Mouse (Mus musculus) cortical plate, adult 2 months (tissue): ENCODE results near the gene Bicc1. TPM values are rescaled to one million over a fixed set of nuclear protein-coding genes. Genes with fewer than 3 reads are reported as not detected.
A peak's percentile ranks its signal among the peaks of the same experiment; 100 is the strongest.

Experiments
- H3K27ac ChIP-seq: fragments of 200-500 bp; 2 replicates; pipeline ENCODE4 v1.5.1; 2012; ENCODE audit warnings: low read length, control low read depth, inconsistent platforms; ENCODE audit not compliant: insufficient read depth
- H3K4me1 ChIP-seq: fragments of 200-500 bp; 2 replicates; pipeline ENCODE4 v1.6.1; 2011; ENCODE audit warnings: low read length; ENCODE audit not compliant: control insufficient read depth, insufficient read depth
- H3K4me3 ChIP-seq: fragments of 200-500 bp; 2 replicates; pipeline ENCODE4 v1.5.1; 2011; ENCODE audit warnings: mild to moderate bottlenecking, low read length, control low read depth; ENCODE audit not compliant: insufficient read depth
- CTCF ChIP-seq: fragments of 200-500 bp; IDR thresholded peaks from 2 replicates; pipeline ENCODE4 v1.5.1; 2011; ENCODE audit warnings: mild to moderate bottlenecking, control low read depth, low read length; ENCODE audit not compliant: insufficient read depth; ENCODE audit errors: extremely low read depth
- POLR2A ChIP-seq: fragments of 200-500 bp; IDR thresholded peaks from 2 replicates; pipeline ENCODE4 v1.6.1; 2011; ENCODE audit warnings: mild to moderate bottlenecking, low read length, control low read depth; ENCODE audit not compliant: insufficient read depth; ENCODE audit errors: extremely low read depth
- polyA plus RNA-seq: library from polyadenylated mRNA; depleted of rRNA; stranded (reverse); fragments of >200 nt; gene quantifications from 2 replicates; pipeline ENCODE4 v1.2.3, GENCODE M21; 2012

Bicc1 gene
- polyA plus RNA-seq, 1 experiment, result 4.1 TPM

DNA sequence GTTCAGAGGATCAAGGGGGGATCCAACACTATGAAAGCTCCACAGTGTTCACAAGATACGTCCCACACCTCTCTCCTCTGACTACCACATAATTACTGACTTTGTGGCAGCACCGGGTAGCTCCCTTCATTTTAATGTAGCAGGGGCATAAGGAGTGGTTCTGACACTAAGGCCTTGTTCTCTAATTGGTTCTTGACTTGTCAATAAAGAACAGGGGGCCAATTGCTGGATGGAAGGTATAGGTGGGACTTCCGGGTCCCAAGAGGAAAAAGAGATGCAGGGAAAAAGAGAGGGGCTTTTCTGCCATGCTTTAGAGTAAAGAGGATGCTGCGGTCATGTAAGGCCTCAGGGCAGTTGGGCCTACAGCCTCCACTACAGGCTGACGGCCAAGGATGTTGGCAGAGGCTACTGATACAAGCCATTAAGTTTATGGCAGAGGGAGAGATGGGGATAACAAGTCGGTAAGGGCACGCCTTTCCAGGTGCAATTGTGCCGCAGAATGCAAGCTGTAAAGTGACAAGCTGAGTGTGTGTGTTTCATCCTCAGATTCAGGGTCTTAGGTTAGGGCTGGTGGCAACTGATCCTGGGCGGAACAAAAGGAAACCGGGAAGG is 108.7 kb downstream of the Bicc1 start:
- TF ChIP-seq POLR2A (no peak), CTCF (no peak)
- H3K27ac ChIP-seq, result no peak overlapping the region
- no peak overlapping the region for H3K4me3 ChIP-seq
- H3K4me1 ChIP-seq, result no peaks in the 10 kb centered on the region

DNA sequence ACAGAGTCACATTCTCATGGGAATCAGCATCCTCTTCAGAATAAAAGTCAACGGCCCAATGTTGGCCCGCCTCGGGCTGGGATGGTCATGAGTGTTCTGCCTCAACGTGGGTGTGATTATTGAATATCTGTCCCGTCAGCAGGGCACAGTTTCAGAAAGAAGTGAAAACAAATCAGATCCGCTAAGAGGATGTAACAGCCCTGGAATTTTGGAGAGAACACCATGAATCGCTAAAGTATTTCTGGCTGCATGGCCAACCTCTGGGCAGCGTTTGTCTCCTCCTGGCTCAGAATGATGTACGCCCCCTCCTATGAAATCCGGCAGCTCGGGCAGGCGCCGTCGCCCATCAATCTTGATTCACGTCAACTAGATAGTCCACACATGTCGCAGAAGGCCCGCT is 110.2 kb downstream of the Bicc1 start:
- no peak for TF ChIP-seq CTCF
- no peak for TF ChIP-seq POLR2A
- Histone ChIP-seq H3K27ac (no peak overlapping the region), H3K4me1 (no peaks in the 10 kb centered on the region), H3K4me3 (no peak overlapping the region)

DNA sequence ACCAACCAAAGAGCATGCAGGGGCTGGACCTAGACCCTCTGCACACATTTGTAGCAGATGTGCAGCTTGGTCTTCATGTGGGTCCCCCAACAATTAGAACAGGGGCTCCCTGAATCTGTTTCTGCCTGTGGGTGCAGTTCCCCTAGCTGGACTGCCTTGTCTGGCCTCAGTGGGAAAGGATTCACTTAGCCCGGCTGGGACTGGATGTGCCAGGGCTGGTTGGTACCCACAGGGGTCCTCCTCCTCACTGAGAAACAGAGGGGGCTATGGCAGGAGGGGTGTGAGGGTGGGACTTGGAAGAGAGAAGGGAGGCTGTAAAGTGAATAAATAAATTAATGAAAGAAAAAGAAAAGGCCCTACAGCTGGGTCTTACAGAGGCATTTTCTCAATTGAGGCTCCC is 115.1 kb downstream of the Bicc1 start:
- H3K27ac ChIP-seq, result no peak overlapping the region

DNA sequence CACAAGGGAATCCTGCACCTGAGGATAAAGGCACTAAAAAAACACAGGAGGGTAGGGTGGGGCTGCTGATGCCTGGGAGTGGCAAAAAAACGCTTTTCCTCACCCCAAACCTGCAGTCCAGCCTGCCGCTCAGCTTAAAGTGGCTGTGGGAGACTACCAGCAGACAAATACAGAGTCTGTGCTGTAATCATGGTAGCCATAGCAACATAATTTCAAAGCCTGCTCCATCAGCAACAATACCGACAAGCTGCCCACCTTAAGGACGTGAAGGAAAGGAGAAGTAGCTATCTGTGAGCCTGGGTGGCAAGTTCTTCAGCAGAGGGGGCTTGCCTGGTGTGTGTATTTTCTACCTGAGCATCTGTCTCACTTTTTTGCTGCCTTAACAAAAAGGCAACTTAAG is 117.6 kb downstream of the Bicc1 start:
- TF ChIP-seq POLR2A (no peak), CTCF (no peak)
- Histone ChIP-seq H3K4me3 (no peak overlapping the region), H3K4me1 (no peaks in the 10 kb centered on the region), H3K27ac (no peak overlapping the region)

More for the DNA sequence above, 115.1 kb downstream of the Bicc1 start:
- TF ChIP-seq CTCF (no peak), POLR2A (no peak)
- no peaks in the 10 kb centered on the region for H3K4me1 ChIP-seq
- H3K4me3 ChIP-seq, result no peak overlapping the region

DNA sequence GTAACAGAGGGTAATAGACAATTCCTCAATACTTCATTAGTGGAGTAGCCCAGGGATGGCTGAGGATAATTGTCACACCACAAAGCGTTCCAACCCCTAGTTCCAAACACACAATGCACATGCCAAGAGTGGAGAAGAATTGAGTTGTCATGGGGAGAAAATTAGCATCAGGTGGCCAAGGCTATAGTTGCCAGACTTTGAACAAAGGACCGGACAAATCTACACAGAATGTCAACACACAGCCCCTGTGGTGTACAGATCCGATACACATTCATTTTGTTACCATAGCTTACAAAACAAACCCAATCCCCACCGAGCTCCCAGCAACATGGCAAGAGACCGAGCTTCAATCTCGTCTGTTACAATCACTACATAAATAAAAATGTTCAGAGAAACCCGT is 123.0 kb downstream of the Bicc1 start:
- H3K4me3 ChIP-seq, result no peak overlapping the region
- TF ChIP-seq CTCF (no peak), POLR2A (no peak)
- no peak overlapping the region for H3K27ac ChIP-seq
- no peaks in the 10 kb centered on the region for H3K4me1 ChIP-seq

DNA sequence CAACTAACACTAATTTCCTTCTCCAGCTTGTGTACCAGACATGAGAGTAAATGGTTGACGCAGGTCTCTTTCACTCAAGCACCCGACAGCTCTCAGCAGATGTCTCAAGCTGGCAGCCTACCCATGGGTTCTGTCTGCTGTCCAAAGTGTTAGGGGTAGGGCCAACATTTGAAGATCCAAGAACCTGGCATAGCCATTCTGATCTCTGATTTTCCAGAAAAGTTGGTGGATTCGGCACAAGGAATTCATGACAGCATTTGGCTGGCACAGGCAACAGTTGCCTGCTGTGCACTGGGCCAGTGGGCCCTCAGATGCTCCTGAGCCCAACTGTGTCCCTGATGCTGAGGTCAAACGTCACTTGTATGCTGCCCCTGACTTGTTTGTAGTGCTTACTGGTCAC is 130.5 kb downstream of the Bicc1 start:
- H3K4me3 ChIP-seq, result no peak overlapping the region
- TF ChIP-seq CTCF (no peak), POLR2A (no peak)
- peaks cover 9% of the 10 kb centered on the region; the same call in 1 of the 2 replicates for H3K4me1 ChIP-seq
- no peak overlapping the region for H3K27ac ChIP-seq

DNA sequence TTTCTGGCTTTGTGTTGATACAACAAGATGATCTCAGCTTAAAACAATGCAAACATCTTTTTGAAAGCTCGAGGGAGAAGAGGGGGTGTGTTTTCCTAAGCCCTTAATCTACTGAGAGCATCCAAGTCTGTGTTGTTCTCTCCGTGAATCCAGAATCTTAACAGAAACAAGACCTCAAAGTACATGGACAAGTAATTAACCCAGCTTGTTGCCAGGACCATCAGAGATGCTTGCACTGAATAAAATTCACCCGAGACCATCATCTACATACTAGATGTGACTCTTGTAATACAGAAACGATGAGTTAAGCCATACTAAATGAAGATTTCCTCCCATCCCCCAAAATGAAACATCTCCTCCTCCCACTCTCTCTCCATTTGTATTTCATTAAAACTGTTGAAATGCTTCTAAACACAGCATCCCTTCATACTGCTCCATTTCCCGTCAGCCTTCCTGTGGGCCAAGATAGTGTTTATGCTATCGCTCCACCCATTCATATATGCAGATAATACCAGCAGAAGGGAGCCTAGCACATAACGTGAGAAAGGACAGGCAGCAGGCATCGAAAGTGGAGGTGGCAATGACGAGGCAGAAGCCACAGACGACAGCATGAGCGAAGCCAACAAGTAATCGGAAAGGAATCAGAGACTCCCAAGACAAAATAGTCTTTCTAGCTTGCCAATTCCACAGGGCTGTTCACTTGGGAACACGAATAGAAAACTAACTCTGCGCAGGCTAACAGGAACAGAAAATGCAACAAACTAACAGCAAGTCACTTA is 131.2 kb downstream of the Bicc1 start:
- TF ChIP-seq CTCF (no peak), POLR2A (no peak)
- H3K4me3 ChIP-seq, result peak overlapping the region; percentile 24
- H3K4me1 ChIP-seq, result peaks cover 9% of the 10 kb centered on the region; the same call in 1 of the 2 replicates
- H3K27ac ChIP-seq, result no peak overlapping the region

DNA sequence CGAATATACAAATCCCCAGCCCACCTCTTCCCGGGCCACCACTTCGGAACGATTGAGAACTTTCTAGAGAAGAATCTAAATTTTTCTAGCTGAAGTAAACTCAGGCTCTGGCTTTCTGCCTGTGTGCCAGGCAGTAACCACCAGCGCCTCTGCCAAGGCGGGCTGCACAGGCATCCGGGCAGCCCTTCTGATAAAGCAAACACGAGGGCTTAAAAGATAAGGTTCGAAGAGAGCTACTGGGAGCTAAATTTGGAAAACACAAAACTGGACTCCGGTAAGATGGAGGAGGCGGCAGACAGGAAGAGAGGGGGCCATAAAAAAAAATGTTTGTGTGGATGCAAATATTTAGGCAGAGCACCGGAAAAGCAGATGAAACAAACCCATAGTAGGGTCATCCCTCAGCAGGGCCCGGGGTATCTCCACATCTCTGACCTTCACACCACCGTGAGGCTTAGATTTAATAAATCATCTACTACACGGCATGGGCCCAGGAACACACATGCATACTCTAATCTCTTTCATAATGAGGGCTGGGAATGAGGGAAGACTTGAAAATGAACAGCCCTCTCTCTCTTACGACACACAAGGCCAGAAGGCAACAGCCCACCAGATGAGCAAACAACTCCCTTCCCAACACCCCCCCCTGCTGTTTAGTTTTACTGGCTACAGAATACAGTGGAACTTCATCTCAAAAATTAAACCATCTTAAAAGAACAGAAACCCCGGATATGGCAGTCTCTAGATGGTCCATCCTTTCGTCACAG is 134.2 kb downstream of the Bicc1 start:
- Histone ChIP-seq H3K4me3 (no peak overlapping the region), H3K27ac (no peak overlapping the region), H3K4me1 (peaks cover 9% of the 10 kb centered on the region; the same call in 1 of the 2 replicates)
- TF ChIP-seq CTCF (no peak), POLR2A (no peak)

DNA sequence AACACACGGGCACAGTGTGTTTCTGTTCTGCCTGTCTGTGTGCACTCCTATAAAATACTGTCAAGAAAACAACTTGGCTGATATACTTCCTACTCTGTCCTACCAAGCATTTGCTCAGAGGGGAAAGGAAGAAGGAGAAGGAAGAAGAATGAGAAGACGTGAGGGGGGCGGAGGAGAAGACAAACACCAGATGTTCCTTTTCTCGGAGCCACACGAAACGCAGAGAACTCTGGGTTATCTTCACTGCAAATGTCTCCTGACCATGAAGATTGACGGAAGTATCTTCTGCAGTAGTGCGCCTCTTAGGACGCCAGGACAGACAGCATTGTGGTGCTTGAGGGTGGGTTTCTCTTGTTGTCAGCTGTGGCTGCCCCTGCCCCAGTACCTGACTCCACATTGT is 134.8 kb downstream of the Bicc1 start:
- Histone ChIP-seq H3K27ac (no peak overlapping the region), H3K4me3 (no peak overlapping the region), H3K4me1 (peaks cover 9% of the 10 kb centered on the region; the same call in 1 of the 2 replicates)
- TF ChIP-seq CTCF, result no peak
- TF ChIP-seq POLR2A, result no peak

DNA sequence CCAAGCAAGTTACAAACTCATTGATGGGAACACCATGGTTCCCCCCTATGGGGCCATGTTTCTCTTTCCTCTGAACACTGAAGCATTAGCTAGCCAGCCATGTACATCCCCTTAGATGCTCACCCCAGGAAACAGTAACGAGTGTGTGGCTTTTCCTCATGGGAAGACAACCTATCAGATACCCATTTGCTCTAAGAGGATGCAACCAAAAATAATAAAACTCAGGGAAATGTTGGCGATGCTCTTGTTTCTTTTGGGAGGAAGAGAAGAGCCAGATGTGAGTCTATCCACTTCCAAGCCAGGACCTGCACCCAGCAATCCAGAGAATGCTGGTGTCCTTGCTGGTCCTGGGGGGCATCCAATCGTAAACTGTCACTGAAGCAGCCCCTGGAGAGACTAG is 136.0 kb downstream of the Bicc1 start:
- no peak overlapping the region for H3K27ac ChIP-seq
- no peak overlapping the region for H3K4me3 ChIP-seq
- TF ChIP-seq POLR2A (no peak), CTCF (no peak)
- H3K4me1 ChIP-seq, result peaks cover 6% of the 10 kb centered on the region; the same call in 1 of the 2 replicates
